Mouse (Mus musculus) right cerebral cortex, postnatal 14 days (tissue): ENCODE results near the gene Kif12.

Experiments
- DNase-seq: peaks from one replicate; pipeline ENCODE4 v3.0.0; 2022

Kif12 gene

GRCm38 (mm10) chr4:63171969-63172685 is at the start of gene Kif12:
Kif12 (minus strand) TSS chr4:63172131.
- DNase-seq, result no peak

- no peak for DNase-seq
Observed at GRCm38 (mm10) chr4:63221096-63221958, 49.4 kb upstream of the Kif12 start.

DNA sequence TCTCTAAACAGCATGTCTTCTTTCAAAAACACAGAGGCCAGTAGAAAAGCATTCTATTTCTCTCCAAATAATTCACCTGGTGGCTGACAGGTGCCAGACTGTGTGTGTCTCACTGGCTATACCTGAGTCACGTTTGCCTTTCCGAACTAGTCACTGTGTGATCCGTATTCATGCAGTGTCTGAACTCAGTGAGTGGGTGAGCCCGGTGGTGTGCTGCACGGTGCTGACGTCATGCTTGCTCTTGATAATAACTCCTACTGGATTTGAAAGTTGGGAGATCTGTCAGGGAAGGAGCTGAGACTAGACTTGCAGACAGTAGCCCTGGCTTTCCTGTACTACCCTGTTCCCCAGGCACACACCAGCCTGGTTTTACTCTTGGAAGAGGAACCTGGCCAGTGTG is 47.7 kb upstream of the Kif12 start:
- DNase-seq, result no peak

DNA sequence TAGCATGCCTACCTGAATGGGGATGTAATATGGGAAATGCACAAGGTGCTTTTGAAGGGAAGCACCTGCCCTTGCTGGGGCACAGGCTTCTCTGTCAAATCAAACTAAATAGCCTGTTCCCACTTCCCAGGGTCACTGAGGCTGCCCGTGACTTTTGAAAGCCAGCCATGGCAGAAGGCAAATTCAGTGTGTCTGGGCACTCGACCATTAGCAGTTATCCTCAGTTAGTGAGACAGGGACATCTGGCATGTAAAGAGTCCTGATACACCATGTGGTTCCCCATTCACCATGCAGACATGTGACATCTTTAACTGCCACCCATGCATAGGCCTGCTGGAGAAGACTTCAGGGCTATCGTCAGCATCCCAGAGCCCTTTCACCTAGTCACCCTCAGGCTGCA is 47.1 kb upstream of the Kif12 start:
- DNase-seq, result no peak

DNA sequence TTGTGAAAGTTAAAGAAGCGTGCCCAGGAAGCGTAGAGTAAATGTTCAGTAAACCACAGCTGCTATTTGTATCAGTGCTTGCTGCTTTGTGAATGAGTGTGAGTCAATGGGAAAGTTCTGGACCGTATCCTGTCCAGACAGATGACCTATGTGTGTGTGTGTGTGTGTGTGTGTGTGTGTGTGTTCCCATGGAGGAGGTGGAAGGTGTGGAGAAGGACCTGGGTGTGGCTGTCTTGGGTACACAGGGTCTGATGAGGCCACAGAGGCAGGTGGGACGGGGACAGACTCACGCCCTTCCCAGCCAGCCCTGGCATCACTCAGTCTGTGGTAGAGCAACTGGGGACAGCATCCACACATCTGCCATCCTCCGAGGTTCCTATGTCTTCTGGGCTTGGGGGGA is 45.6 kb upstream of the Kif12 start:
- DNase-seq, result no peak

DNA sequence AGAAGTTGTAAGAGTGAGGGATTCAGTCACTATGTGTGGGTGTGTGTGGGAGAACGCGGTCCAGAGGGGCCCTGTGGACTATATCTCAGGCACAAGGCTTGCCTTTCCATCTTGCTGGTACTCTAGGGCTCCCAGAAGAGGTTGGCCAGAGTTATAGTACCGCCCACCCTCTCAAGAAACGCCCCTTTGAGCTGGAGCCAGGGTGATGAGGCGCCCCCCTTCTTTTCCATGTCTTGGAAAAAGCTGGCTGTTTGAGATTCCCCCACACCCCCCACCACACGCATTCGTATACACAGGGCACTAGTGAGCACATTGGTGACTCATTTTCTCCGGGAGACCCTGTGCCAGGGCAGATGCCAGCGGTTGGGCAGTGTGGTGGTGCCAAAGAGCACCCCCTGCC is 44.6 kb upstream of the Kif12 start:
- DNase-seq, result no peak

GRCm38 (mm10) chr4:63215993-63216531 is 44.1 kb upstream of the Kif12 start:
- DNase-seq, result peak; percentile 31

DNA sequence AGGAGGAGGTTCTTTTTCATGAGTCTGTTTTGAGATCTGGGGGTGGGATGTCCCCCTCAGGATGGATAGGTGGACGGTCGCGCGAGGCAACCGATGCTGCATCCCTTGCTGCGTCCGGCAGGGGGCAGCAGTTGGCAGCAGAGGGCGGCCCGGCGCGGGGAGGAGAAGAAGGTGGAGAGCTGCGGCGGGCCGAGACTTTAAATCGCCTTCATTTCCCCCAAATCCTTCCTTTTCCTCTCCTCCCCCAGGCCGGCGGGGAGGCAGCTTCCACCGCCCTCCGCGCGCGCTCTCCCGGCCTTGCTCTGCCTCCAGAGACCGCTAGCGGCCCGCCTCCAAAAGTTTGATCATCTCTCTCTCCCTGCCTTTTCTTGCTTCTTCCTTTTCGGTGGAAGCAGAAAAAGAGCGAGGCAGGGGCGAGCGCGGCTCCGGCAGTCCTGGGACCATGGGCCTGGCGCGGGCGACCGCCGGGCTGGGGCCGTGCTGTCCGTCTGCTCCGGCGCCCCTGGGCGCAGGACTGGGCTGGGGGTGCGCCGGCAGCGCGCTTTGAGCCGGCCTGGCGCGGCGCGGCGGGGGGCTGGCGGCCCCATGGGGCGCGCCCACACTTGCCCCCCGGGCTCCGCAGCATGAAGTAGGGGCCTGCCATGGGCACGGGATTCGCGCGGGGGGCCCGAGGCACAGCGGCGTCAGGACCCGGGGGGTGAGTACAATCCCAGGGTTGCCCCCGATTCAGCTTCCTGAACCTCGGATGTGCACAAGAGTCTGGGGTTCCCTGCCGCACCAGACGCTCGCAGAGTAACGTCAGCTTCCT is 43.5 kb upstream of the Kif12 start:
- DNase-seq, result peak; percentile 75

DNA sequence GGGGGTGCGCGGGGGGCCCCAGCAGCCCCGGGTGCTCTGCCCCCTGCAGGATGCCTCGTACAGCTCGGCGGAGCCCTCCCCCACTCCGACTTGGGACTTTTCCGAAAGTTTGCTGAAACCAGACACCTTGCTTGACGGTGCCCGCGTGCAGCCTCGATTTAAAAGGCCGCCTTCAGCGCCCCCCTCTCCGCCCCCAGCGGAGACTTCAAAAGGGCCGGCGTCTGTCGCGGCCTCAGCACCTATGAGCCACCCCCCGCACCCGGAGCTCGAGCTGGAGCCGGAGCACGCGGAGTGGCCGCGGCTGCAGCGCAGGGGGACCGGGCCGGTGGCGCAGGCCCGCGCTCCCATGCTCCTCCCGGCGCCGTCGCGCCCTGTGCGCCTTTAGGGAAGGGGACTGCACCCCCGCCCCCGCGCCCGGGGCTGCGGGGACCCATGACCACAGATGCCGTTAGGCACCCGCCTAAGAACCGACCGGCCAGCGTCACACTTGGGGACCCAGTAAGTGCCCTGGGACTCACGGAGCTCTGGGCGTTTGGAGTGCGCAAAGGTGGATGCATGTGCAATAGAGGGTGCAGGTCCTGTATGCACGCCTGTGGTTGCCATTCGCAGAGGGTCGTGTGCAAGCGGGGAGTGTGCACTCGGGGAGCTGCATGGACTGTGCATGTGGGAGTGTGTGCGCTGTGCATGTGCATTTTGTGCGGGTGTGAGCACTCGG is 42.1 kb upstream of the Kif12 start, which contains the start of gene Col27a1:
Col27a1 (plus strand) TSS at position 98 of the 715 bp plus-strand sequence.
- DNase-seq, result no peak

- DNase-seq, result no peak
Observed at GRCm38 (mm10) chr4:63205583-63205982, 33.7 kb upstream of the Kif12 start.

GRCm38 (mm10) chr4:63203874-63204273 is 31.9 kb upstream of the Kif12 start:
- no peak for DNase-seq

GRCm38 (mm10) chr4:63199366-63199765 is 27.4 kb upstream of the Kif12 start:
- no peak for DNase-seq

- no peak for DNase-seq
Observed at GRCm38 (mm10) chr4:63194366-63194765, 22.4 kb upstream of the Kif12 start.

DNA sequence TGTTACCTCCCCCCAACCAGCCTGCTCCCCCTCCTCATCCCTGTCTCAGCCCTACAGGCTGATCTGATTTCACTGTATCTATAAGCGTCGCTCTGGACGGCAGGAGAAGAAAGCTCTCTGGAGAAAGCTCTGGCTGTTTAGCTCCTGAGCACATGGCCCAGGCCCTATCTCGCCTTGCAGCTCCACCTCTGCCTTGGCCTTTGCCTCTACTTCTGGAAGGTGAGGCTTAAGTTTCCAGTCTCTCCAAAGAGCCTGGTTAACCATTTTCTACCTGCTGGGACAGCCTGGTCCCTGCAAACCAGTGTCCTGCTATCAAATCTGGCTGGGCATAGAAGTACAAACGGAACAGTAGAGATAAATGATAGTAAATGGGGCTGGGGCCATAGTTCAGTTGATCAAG is 19.7 kb upstream of the Kif12 start:
- DNase-seq, result no peak

DNA sequence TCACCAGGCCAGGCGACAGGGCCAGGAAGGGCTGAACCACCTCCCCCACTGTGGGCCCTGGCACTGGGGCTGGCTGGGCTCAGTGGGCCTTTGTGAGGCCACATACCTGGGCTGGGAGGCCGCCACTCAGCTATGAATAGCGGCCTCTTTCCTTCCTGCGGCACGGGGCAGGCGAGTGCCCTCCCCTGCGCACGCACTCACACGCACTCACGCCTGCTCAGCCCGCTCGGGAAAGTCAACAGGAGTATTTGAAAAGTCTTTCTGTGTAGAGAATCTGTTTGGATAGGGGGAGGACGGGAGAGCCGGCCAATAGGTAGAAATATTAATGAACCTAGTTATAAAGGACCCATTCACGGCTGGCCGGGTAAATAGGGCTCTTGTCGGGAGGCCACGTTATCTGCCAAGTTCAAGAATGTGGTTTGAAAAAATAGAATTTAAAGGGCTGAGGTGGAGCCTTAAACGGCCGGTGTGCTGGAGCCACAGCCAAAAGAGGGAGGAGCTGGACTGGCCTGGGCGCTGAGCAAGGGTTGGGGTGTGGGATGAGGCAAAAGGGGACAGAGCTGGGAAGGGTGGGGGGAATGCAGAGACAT is 14.4 kb upstream of the Kif12 start:
- no peak for DNase-seq

DNA sequence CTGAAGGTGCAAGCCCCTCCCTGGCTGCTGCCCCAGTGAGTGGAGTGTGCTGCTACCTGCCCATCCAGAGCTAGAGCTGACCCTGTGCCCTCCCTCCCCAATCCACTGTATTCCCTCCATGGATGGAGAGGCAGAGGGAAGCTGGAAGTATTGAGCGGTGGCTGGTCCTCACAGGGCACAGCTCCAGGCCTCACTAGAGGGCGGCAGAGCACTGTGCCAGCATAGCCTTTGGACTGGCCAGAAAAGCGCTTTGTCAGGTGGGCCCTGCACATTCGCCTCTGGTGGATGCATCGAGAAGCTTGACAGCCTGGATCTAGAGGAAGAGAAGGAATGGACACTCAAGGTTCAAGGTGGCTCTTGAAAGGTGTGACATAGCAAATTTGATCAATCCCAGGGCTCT is 9.6 kb upstream of the Kif12 start:
- DNase-seq, result peak; percentile 78

DNA sequence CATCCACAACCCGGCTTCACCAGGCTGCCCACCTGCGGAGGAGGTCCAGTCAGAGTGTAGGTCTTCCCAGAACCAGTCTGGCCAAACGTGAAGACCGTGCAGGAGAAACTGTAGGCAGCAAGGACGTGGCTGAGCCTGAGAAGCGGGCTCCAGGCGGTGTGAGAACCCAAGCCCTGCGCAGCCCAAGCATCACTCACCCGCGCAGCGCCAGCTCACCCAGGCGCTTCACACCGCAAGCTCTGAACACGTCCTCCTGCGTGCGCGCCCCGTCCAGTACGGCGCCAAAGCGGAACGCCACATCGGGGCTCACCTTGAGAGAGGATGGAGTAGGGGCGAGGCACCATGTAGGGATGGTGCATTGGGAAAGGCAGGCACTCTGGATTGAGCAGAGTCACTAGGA is 809 bp downstream of the Kif12 start:
- DNase-seq, result no peak

DNA sequence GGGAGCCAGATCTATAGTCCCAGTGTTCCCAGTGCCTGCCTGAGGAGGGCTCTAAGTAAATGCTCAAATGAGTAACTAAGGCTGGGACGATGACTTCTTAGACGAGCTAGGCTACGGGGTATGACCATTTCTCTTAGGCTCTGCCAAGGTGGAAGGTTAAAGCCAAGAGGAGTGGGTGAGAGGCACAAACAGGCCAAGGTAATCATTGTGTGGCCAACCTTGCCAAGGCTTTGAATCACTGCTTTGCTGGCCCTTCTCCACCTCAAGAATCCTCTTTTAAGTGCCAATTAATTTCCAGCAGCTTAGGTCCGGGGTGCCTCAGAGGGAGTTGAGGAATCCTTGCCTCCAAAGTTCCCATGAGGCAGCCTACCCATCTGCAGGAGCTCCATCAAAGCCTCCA is 1.9 kb downstream of the Kif12 start:
- DNase-seq, result no peak

DNA sequence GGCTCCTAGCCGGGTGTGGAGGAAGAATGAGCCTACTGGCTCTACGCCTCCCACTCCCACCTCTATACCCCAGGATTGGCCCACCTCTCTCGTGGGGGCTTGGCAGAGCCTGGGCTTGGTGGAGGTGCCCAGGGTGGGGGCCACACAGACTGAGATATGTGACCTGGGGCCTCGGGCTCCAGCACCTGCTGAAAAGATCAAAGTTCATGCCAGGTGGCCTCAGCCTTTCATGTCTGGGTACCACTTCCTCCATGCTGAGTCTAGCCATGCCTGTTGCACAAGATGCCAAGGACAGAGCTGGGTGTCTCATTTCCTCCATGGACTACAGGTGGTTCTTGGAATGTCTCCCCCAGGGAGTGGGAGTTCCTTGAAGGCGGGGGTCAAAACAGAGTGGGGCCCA is 5.6 kb downstream of the Kif12 start:
- no peak for DNase-seq

DNA sequence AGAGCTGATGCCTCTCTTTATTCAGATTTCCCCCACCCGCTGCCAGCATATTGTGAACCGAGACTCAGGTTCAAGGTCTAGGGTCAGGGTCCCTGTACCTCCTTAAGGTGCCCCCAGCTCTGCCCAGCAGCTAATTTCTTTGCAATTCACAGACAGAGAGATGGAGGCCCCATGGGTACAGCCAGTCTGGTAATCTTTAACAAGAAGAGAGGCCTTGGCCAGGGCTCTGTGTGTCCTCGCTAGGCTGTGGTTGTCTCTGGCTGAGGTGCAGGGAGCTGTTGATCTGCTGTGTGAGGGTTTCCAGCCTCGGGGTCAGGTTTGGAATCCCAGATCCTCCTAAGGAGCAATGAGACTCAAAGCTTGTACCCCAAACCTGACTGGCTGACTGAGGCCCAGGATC is 6.3 kb downstream of the Kif12 start:
- DNase-seq, result no peak

DNA sequence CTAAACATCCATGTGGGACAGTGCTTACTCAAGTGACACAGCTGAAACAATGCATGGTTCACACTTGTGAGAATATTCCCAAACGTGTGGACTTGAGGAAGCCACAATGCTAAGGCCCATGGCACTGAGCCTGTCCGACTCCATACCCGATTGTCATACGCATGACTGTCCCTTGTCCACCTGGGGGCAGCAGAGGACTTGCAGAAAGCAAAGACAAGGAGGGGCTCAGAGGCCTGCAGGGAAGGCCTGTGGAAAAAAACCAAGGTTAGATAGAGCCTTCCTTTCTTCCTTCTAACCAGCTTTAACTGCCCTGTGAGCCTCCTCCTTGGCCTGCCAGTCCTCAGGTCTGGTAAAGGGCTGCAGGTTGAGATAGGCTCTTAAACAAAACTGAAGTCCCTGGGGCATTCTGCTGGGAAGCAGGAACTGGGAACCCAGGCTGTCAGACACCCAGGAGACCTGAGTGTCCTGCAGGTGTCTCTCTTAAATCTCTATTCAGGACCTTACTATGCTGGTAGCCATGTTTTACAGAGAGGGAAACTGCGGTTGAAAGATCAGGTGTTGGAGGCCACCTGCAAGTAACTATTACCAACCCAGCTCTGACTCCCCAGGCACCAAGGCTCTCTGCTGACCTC is 12.9 kb downstream of the Kif12 start:
- peak; percentile 95 for DNase-seq

GRCm38 (mm10) chr4:63158192-63158591 is 13.7 kb downstream of the Kif12 start:
- DNase-seq, result no peak
